Mouse (Mus musculus) frontal cortex, adult 2 months (tissue): ENCODE data around the gene Hspb2. TPM values are rescaled to one million over a fixed set of nuclear protein-coding genes. Genes with fewer than 3 reads are reported as not detected.

Experiments used
- DNase-seq, 2 experiments: peaks; one replicate each; pipeline ENCODE4 v3.0.0; 2022; ENCODE audit warnings: low spot score in 1 of 2; ENCODE audit errors: extremely low spot score in 1 of 2
- polyA plus RNA-seq: library from polyadenylated mRNA; depleted of rRNA; stranded (reverse); fragments of >200 nt; gene quantifications from 2 replicates; pipeline ENCODE4 v1.2.3, GENCODE M21; 2012; rRNA removed

Gene Hspb2
- polyA plus RNA-seq, 1 experiment, result 2.6 TPM

- DNase-seq, result no peak
These were observed 31.1 kb downstream of the Hspb2 start for GRCm38 (mm10) chr9:50721061-50721460.

DNA sequence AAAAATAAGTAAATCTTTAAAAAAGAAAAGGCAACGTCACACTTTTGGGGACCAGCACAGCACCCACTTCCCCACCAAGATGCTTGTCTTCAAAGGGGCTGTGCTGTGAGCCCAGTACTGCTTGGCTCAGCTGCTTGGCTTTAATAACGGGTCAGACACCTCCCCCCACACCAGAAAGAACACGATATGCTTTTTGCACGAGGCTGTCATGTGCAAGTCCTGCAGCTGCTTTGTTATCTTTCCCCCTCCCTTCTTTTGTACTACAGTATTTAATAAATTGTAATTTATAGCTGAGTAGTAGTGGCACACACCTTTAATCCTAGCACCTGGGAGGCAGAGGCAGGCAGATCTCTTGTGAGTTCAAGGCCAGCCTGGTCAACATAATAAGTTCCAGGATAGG, 33.3 kb downstream of the Hspb2 start:
- no peak for DNase-seq

GRCm38 (mm10) chr9:50714188-50714587, 38.0 kb downstream of the Hspb2 start:
- DNase-seq, result no peak

GRCm38 (mm10) chr9:50711337-50711736, 40.8 kb downstream of the Hspb2 start:
- DNase-seq, result no peak

DNA sequence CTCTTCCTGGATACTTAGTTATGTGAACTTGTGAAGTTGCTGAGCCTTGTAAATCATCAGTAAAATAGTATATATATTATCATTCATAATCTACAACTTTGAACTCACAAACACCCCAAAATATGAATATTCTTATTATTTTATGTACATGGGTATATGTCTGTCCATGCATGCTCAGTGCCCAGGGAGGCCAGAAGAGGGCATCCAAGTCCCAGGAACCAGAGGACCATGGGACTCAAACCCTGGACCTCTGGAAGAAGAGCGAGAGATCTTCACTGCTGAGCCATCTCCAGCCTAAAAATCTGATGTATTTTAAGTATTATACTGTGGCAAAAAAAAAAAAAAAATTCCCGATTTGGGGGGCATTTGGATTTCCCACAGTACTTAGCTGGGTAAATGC, 43.0 kb downstream of the Hspb2 start:
- DNase-seq, result peak in 1 of 2 experiments; percentile 34

GRCm38 (mm10) chr9:50704907-50705306, 47.2 kb downstream of the Hspb2 start:
- no peak for DNase-seq

Other genes with a start within 250 kb of the Hspb2 start
- gene Pts, start 223.6 kb downstream of the Hspb2 start, polyA plus RNA-seq, result 73.9 and 76.7 TPM in 2 replicates
- 55.8 and 70.2 TPM in 2 replicates for gene Il18, start 197.5 kb downstream of the Hspb2 start, polyA plus RNA-seq
- 4.0 and 4.3 TPM in 2 replicates for gene Bco2, start 197.2 kb downstream of the Hspb2 start, polyA plus RNA-seq
- not detected in 2 replicates for gene Tex12, start 191.0 kb downstream of the Hspb2 start, polyA plus RNA-seq
- gene Sdhd, start 148.5 kb downstream of the Hspb2 start, polyA plus RNA-seq, result 150 and 156 TPM in 2 replicates
- gene Timm8b, start 148.4 kb downstream of the Hspb2 start, polyA plus RNA-seq, result 400 and 414 TPM in 2 replicates
- 3.6 and 5.3 TPM in 2 replicates for gene Pih1d2, start 135.0 kb downstream of the Hspb2 start, polyA plus RNA-seq
- gene Nkapd1, start 134.9 kb downstream of the Hspb2 start, polyA plus RNA-seq, result 14.0 and 15.0 TPM in 2 replicates
- 39.1 and 54.1 TPM in 2 replicates for gene Dlat, start 92.6 kb downstream of the Hspb2 start, polyA plus RNA-seq
- 35.7 and 41.8 TPM in 2 replicates for gene Dixdc1, start 12.8 kb downstream of the Hspb2 start, polyA plus RNA-seq
- 3.3 and 3.8 TPM in 2 replicates for gene 2310030G06Rik, start 5.8 kb downstream of the Hspb2 start, polyA plus RNA-seq
- gene Cryab, start 1.0 kb downstream of the Hspb2 start, polyA plus RNA-seq, result 141 and 186 TPM in 2 replicates
- gene Fdxacb1, start 15.9 kb upstream of the Hspb2 start, polyA plus RNA-seq, result 5.5 and 6.2 TPM in 2 replicates
- 22.5 and 23.5 TPM in 2 replicates for gene Alg9, start 22.7 kb upstream of the Hspb2 start, polyA plus RNA-seq
- gene 1110032A03Rik, start 23.2 kb upstream of the Hspb2 start, polyA plus RNA-seq, result 80.4 and 90.8 TPM in 2 replicates
- 14.0 and 16.8 TPM in 2 replicates for gene Ppp2r1b, start 92.9 kb upstream of the Hspb2 start, polyA plus RNA-seq